Mouse (Mus musculus) lung, postnatal 0 days (tissue): ENCODE measurements around the gene Ascl3. TPM values are rescaled to one million over a fixed set of nuclear protein-coding genes. Genes with fewer than 3 reads are reported as not detected.

ENCODE experiments used
- ATAC-seq: fragments of 200-750 bp; cut with Nextera tagmentation; 2 replicates; pipeline ENCODE4 v1.8.0; 2017; ENCODE audit warnings: moderate library complexity
- DNase-seq: peaks from one replicate; pipeline ENCODE4 v3.0.0-alpha.2; 2016; ENCODE audit warnings: low spot score
- H3K27ac ChIP-seq: fragments of 300-500 bp; sonication (generic); 2 replicates; pipeline ENCODE4 v1.5.1; 2014; ENCODE audit warnings: antibody characterized with exemption, mild to moderate bottlenecking, low read length, mixed read lengths
- H3K27me3 ChIP-seq: fragments of 300-500 bp; sonication (generic); replicated peaks from 2 replicates; pipeline ENCODE4 v1.6.1; 2014; ENCODE audit warnings: low read length, mixed read lengths; ENCODE audit not compliant: insufficient read depth
- H3K36me3 ChIP-seq: fragments of 300-500 bp; sonication (generic); 2 replicates; pipeline ENCODE4 v1.6.1; 2014; ENCODE audit warnings: low read length, mixed read lengths; ENCODE audit not compliant: insufficient read depth
- H3K4me1 ChIP-seq: fragments of 300-500 bp; sonication (generic); 2 replicates; pipeline ENCODE4 v1.6.1; 2014; ENCODE audit warnings: antibody characterized with exemption, low read depth, low read length, mixed read lengths; ENCODE audit not compliant: insufficient read depth
- H3K4me2 ChIP-seq: fragments of 300-500 bp; sonication (generic); replicated peaks from 2 replicates; pipeline ENCODE4 v1.6.1; 2014; ENCODE audit warnings: low read depth, mild to moderate bottlenecking, low read length, moderate library complexity, mixed read lengths
- H3K4me3 ChIP-seq: fragments of 300-500 bp; sonication (generic); 2 replicates; pipeline ENCODE4 v1.5.1; 2014; ENCODE audit warnings: low read depth, low read length
- H3K9ac ChIP-seq: fragments of 300-500 bp; sonication (generic); replicated peaks from 2 replicates; pipeline ENCODE4 v1.6.1; 2014; ENCODE audit warnings: low read depth, mild to moderate bottlenecking
- H3K9me3 ChIP-seq: fragments of 300-500 bp; sonication (generic); 2 replicates; pipeline ENCODE4 v1.6.1; 2016; ENCODE audit warnings: low read length, mixed read lengths
- CTCF ChIP-seq: IDR thresholded peaks from 2 replicates; pipeline ENCODE4 v1.5.1; 2016; ENCODE audit warnings: antibody characterized with exemption, mild to moderate bottlenecking
- EP300 ChIP-seq: IDR thresholded peaks from 2 replicates; pipeline ENCODE4 v1.6.1; 2016; ENCODE audit warnings: antibody characterized with exemption, mild to moderate bottlenecking, control low read depth
- WGBS: fragments of 180-500 bp; shearing (Covaris S2); extraction: QIAGEN DNeasy Blood & Tissue Kit; methylation state at CpG from one replicate; pipeline ENCODE4 v1.1.7; 2014; 5-methylcytosine and 5-hydroxymethylcytosine counted together
- polyA plus RNA-seq: library from polyadenylated mRNA; unstranded; fragments of >200 nt; fragmentation: Nextera tagmentation; extraction: Ambion mirVana; gene quantifications from 2 replicates; pipeline ENCODE4 v1.2.1, GENCODE M21; 2015

Gene Ascl3
- polyA plus RNA-seq, 1 experiment from 2014 or later: 0.64 TPM

DNA sequence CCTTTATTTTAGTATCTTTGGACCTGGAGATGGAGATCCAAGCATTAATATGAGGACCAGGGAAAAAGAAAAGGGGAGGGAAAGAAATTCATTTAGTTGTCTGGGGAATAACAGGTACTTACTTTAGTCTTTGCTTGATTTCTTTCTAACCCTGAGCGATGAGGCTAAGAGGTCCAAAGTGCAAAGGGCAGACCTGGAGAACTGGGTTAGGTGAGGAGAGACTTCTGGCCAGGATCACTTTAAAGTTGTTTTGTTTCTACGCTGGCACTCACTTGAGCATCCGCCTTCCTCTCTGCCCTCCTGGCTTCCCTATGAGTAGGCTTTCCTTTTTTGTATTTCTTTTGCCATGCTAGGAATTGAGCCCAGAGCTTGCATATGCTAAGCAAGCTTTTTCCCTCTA, 24.8 kb upstream of the Ascl3 start:
- Histone ChIP-seq H3K4me1 (peaks cover 10% of the 10 kb centered on the region), H3K9me3 (no peaks in the 10 kb centered on the region), H3K27ac (no peak overlapping the region), H3K4me2 (no peak overlapping the region), H3K36me3 (no peaks in the 10 kb centered on the region), H3K4me3 (no peak overlapping the region), H3K27me3 (no peaks in the 10 kb centered on the region), H3K9ac (no peak overlapping the region)
- no peak for TF ChIP-seq EP300
- TF ChIP-seq CTCF: no peak
- ATAC-seq (no peak), DNase-seq (no peak)
- 90% methylated on average over 3 of the region's 3 CpGs for WGBS

DNA sequence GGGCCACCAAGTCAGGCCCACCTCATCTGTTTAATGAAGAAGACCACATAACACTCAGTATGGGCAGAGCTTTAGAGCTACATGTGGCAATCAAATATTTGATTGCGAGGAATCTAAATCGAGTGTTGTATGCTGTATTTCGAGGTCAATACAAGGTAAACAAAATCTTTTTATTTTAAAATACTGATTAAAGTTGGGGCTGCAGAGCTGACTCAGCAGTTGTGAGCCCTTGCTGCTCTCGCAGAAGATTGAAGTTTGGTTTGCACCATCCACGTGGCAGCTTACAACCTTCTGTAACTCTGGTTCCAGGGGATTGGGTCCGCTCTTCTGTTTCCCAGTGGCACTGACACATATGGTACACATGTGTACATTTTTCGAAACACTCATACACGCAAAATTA, 22.5 kb upstream of the Ascl3 start:
- no peak for DNase-seq
- Histone ChIP-seq H3K27me3 (no peaks in the 10 kb centered on the region), H3K9ac (no peak overlapping the region), H3K36me3 (no peaks in the 10 kb centered on the region), H3K9me3 (no peaks in the 10 kb centered on the region), H3K4me3 (no peak overlapping the region), H3K4me1 (peaks cover 12% of the 10 kb centered on the region), H3K27ac (no peak overlapping the region), H3K4me2 (no peak overlapping the region)
- ATAC-seq: no peak
- no peak for TF ChIP-seq EP300
- TF ChIP-seq CTCF: no peak
- 89% methylated on average over 8 of the region's 8 CpGs for WGBS

DNA sequence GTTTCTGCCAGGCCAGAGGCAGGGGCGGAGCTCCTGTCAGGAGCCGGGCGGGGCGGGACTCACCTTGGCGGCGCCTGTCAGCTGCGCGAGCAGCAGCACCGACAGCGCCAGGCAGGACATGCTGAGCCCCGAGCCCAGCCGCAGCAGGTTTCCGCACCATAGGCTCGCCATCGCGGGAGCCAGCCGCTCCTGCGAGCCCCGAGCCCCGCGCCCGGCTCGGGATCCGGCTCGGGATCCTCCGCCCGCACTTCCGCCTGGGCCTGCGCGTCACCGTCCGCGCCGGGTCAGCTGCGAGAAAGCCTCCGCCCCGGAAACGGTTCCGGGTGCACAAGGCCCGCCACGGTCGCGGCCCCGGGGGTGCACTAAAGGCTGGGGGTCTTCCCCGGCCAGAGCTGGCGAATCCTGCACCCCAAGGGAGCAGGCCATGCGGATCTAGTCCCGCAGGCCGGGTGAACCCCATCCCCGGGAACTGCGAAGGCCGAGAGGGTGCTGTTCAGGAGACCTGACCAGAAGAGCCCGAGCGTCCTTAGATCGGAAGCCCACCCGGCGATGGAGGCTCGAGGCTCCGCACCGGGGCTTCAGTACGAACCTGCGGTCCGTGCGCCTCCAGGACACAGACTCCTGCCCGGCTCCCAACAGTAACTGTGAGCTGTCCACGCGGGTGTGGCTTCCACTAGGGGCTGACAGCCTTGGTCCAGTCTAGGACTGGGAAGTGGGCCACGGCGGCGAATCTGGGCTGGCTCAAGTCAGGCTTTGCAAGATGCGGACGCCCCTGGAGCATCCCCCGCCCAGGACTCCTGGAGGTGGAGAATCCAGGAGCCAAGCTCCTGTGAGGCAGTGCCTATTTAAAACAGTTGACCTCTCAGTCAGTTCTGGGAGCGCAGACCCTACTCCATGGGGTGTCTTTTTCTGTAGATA, 20.7 kb upstream of the Ascl3 start, which contains the start of gene Tmem9b:
Gene Tmem9b (minus strand): TSS at position 868 of the 918 bp plus-strand sequence.
- Histone ChIP-seq H3K27ac (peak within 1 kb of the TSS; percentile 89), H3K27me3 (no peaks in the 10 kb centered on the region), H3K36me3 (no peaks in the 10 kb centered on the region), H3K4me3 (peak within 1 kb of the TSS; percentile 83), H3K4me1 (peaks cover 12% of the 10 kb centered on the region), H3K4me2 (peak within 1 kb of the TSS; percentile 74), H3K9ac (peak within 1 kb of the TSS; percentile 73), H3K9me3 (no peaks in the 10 kb centered on the region)
- no peak for TF ChIP-seq EP300
- TF ChIP-seq CTCF: peak; percentile 47
- WGBS: 2% methylated on average over 67 of the region's 74 CpGs
- ATAC-seq (peak; percentile 93), DNase-seq (peak; percentile 89)

DNA sequence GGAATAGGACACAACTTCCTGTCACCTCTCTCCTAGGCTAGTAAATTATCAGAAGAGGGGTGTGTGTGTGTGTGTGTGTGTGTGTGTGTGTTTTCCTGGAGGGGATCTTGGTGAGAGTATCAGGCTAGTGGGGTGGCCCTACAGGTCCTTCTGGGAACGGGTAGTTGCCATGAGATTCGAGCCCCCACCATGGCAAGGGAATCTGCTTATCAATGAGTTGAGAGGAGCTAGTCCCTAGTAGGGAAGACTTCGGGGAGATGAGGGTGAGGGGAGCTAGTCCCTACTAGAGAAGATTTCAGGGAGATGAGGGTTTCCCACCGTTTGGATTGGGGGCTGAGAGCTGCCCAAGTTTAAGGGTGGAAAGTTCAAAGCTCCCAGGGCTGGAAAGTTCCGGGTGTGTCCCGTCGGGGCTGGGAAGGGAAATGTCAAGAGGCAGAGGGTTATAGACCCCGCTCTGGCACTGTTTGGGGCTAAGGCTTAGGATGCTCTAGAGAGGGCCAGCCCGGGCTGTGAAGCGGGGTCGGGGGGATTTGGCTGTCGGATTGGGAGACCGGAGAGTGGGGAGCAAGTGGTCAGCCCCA, 20.0 kb upstream of the Ascl3 start:
- peaks cover 12% of the 10 kb centered on the region for H3K4me1 ChIP-seq
- H3K9me3 ChIP-seq: no peaks in the 10 kb centered on the region
- peak overlapping the region; percentile 83 for H3K4me3 ChIP-seq
- TF ChIP-seq EP300 (no peak), CTCF (no peak)
- peak overlapping the region; percentile 73 for H3K9ac ChIP-seq
- H3K27ac ChIP-seq: peak overlapping the region; percentile 89
- H3K36me3 ChIP-seq: 0 out of 2 replicates have a peak, but pooled peaks cover under 1% of the 10 kb centered on the region
- DNase-seq: peak; percentile 7
- peak overlapping the region; percentile 74 for H3K4me2 ChIP-seq
- 1% methylated on average over 13 of the region's 13 CpGs for WGBS
- no peaks in the 10 kb centered on the region for H3K27me3 ChIP-seq
- ATAC-seq: no peak; the same call in 1 of the 2 replicates

DNA sequence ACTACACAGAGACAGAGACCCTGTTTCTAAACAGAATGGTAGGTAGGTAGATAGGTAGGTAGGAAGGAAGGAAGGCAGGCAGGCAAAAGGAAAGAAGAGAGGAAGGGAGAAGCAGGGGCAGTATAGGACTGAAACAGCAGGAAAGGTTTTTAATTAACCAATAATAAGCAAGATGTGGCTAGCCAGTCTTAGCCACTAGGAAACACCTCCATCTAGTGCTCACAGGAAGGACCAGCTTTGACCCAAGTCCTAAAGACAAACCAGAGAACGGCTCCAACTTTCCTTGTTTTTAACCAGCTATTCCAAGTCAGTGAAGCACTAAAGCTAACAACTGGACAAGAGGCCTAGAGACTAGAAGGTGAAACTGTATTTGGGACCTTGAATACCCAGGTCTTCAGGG, 16.2 kb upstream of the Ascl3 start:
- Histone ChIP-seq H3K9ac (no peak overlapping the region), H3K4me1 (peaks cover 6% of the 10 kb centered on the region), H3K4me3 (no peak overlapping the region), H3K9me3 (no peaks in the 10 kb centered on the region), H3K36me3 (peaks cover 21% of the 10 kb centered on the region), H3K27ac (no peak overlapping the region), H3K4me2 (no peak overlapping the region), H3K27me3 (no peaks in the 10 kb centered on the region)
- TF ChIP-seq EP300 (no peak), CTCF (peak; percentile 63)
- DNase-seq: peak; percentile 62
- no peak for ATAC-seq
- 35% methylated on average over 1 of the region's 1 CpGs for WGBS

DNA sequence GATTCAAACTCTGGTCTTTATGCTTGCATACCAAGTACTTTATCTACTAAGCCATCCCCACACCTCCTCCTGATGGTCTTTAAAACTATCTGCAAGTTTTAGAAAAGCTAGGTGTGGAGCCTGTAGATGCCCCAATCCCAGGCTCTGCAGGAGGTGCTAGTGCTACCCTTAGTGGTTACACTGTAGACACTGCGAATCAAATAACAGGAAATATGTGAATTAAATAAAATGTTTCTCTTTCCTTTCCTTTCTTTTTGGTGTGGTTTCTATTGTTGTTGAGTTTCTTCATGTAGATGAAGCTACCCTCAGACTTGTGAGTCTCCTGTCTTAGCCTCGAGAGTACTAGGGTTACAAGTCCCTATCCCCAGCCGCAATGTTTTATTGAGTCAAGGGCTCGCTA, 10.2 kb upstream of the Ascl3 start:
- H3K4me2 ChIP-seq: no peak overlapping the region
- H3K4me1 ChIP-seq: no peaks in the 10 kb centered on the region; the same call in 1 of the 2 replicates
- 83% methylated on average over 4 of the region's 4 CpGs for WGBS
- H3K9ac ChIP-seq: no peak overlapping the region
- ATAC-seq (no peak), DNase-seq (no peak)
- TF ChIP-seq EP300: no peak
- no peak overlapping the region for H3K4me3 ChIP-seq
- no peaks in the 10 kb centered on the region for H3K9me3 ChIP-seq
- H3K36me3 ChIP-seq: peaks cover 30% of the 10 kb centered on the region
- no peak overlapping the region for H3K27ac ChIP-seq
- no peaks in the 10 kb centered on the region for H3K27me3 ChIP-seq
